Mouse (Mus musculus) adrenal gland, adult 2 months (tissue): ENCODE results near the gene Tnpo1. TPM values are rescaled to one million over a fixed set of nuclear protein-coding genes. Genes with fewer than 3 reads are reported as not detected.

ENCODE experiments used
- DNase-seq: peaks from one replicate; pipeline ENCODE4 v3.0.0; 2021
- long read RNA-seq: library from polyadenylated mRNA; stranded (forward); transcript quantifications from one replicate; pipeline ENCODE4 v2.0.0, GENCODE M21; 2021
- polyA plus RNA-seq: library from polyadenylated mRNA; depleted of rRNA; stranded (reverse); fragments of >200 nt; gene quantifications from 2 replicates; pipeline ENCODE4 v1.2.3, GENCODE M21; 2012; rRNA removed
- total RNA-seq, 2 experiments: library from RNA; stranded (reverse); gene quantifications; 2 replicates each; pipeline ENCODE4 v1.2.3; 2021

Tnpo1 gene
- total RNA-seq (100 to 1,000 TPM; 126 to 127 TPM), polyA plus RNA-seq (7.4 and 9.6 TPM in 2 replicates)
- long read RNA-seq, full-length matches to known transcripts = 10 of 18 reads
- long read RNA-seq, partial matches to known transcripts = 1 of 18 reads
- long read RNA-seq, other reads (novel, unspliced or antisense) = 7 of 18 reads

GRCm38 (mm10) chr13:98926213-98926957 is at the start of gene Tnpo1:
Gene Tnpo1 (minus strand): TSS chr13:98926384.
- DNase-seq = peak; percentile 97

- DNase-seq = no peak
Observed at GRCm38 (mm10) chr13:98972090-98972489, 45.9 kb upstream of the Tnpo1 start.

GRCm38 (mm10) chr13:98971641-98972040 is 45.5 kb upstream of the Tnpo1 start:
- peak; percentile 40 for DNase-seq

GRCm38 (mm10) chr13:98968517-98968916 is 42.3 kb upstream of the Tnpo1 start:
- DNase-seq = no peak

GRCm38 (mm10) chr13:98967942-98968341 is 41.8 kb upstream of the Tnpo1 start:
- DNase-seq = no peak

GRCm38 (mm10) chr13:98966583-98966982 is 40.4 kb upstream of the Tnpo1 start:
- DNase-seq = no peak

GRCm38 (mm10) chr13:98963612-98964011 is 37.4 kb upstream of the Tnpo1 start:
- DNase-seq = no peak

GRCm38 (mm10) chr13:98958177-98958576 is 32.0 kb upstream of the Tnpo1 start:
- DNase-seq = no peak

GRCm38 (mm10) chr13:98956209-98956608 is 30.0 kb upstream of the Tnpo1 start:
- no peak for DNase-seq

GRCm38 (mm10) chr13:98955676-98956075 is 29.5 kb upstream of the Tnpo1 start:
- DNase-seq = no peak

- DNase-seq = peak; percentile 67
Observed at GRCm38 (mm10) chr13:98955226-98955625, 29.0 kb upstream of the Tnpo1 start.

GRCm38 (mm10) chr13:98953830-98954229 is 27.6 kb upstream of the Tnpo1 start:
- no peak for DNase-seq

GRCm38 (mm10) chr13:98951951-98952350 is 25.8 kb upstream of the Tnpo1 start:
- no peak for DNase-seq

- DNase-seq = no peak
Observed at GRCm38 (mm10) chr13:98948146-98948545, 22.0 kb upstream of the Tnpo1 start.

GRCm38 (mm10) chr13:98946434-98946833 is 20.2 kb upstream of the Tnpo1 start:
- DNase-seq = no peak

GRCm38 (mm10) chr13:98945908-98946307 is 19.7 kb upstream of the Tnpo1 start:
- DNase-seq = no peak

- DNase-seq = no peak
Observed at GRCm38 (mm10) chr13:98945381-98945780, 19.2 kb upstream of the Tnpo1 start.

- DNase-seq = peak; percentile 66
Observed at GRCm38 (mm10) chr13:98944620-98945081, 18.5 kb upstream of the Tnpo1 start.

GRCm38 (mm10) chr13:98942360-98942759 is 16.2 kb upstream of the Tnpo1 start:
- DNase-seq = no peak

- no peak for DNase-seq
Observed at GRCm38 (mm10) chr13:98941829-98942343, 15.7 kb upstream of the Tnpo1 start.

GRCm38 (mm10) chr13:98937108-98937507 is 10.9 kb upstream of the Tnpo1 start:
- no peak for DNase-seq

GRCm38 (mm10) chr13:98928908-98929307 is 2.7 kb upstream of the Tnpo1 start:
- DNase-seq = no peak

GRCm38 (mm10) chr13:98926958-98927242 is 716 bp upstream of the Tnpo1 start:
- no peak for DNase-seq
